Mouse (Mus musculus) embryonic facial prominence, embryonic 14.5 days (tissue): ENCODE measurements around the gene Cdc14a. TPM values are rescaled to one million over a fixed set of nuclear protein-coding genes. Genes with fewer than 3 reads are reported as not detected.

Experiments used
- polyA plus RNA-seq: library from polyadenylated mRNA; unstranded; fragments of >200 nt; fragmentation: Nextera tagmentation; extraction: Ambion mirVana; gene quantifications from 2 replicates; pipeline ENCODE4 v1.2.1, GENCODE M21; 2014

Cdc14a gene
- polyA plus RNA-seq, 1 experiment from 2014 or later = 7.7 TPM

Other genes with a start within 250 kb of the Cdc14a start
- gene Gpr88, start 170.5 kb downstream of the Cdc14a start, polyA plus RNA-seq = 0.93 and 2.5 TPM in 2 replicates
- 67.0 and 76.9 TPM in 2 replicates for gene Rtca, start 84.2 kb upstream of the Cdc14a start, polyA plus RNA-seq
- gene Dbt, start 89.0 kb upstream of the Cdc14a start, polyA plus RNA-seq = 9.5 and 11.3 TPM in 2 replicates
- gene Lrrc39, start 138.9 kb upstream of the Cdc14a start, polyA plus RNA-seq = 3.3 and 4.3 TPM in 2 replicates
- gene Sass6, start 170.9 kb upstream of the Cdc14a start, polyA plus RNA-seq = 15.0 and 15.5 TPM in 2 replicates
- gene Trmt13, start 190.6 kb upstream of the Cdc14a start, polyA plus RNA-seq = 17.5 and 20.1 TPM in 2 replicates
- gene Mfsd14a, start 238.6 kb upstream of the Cdc14a start, polyA plus RNA-seq = 77.5 and 86.2 TPM in 2 replicates